Mouse (Mus musculus) thymus, adult 2 months (tissue): Measurements from ENCODE around the gene Hal.

ENCODE experiments used
- CTCF ChIP-seq: fragments of 200-500 bp; IDR thresholded peaks from 2 replicates; pipeline ENCODE4 v1.5.1; 2012; ENCODE audit warnings: mild to moderate bottlenecking, control low read depth, low read length, moderate library complexity, borderline replicate concordance; ENCODE audit not compliant: control insufficient read depth, poor library complexity, insufficient read depth; ENCODE audit errors: extremely low read depth
- POLR2A ChIP-seq: fragments of 200-500 bp; IDR thresholded peaks from 2 replicates; pipeline ENCODE4 v1.6.1; 2012; ENCODE audit warnings: mild to moderate bottlenecking, low read length, control low read depth, moderate library complexity; ENCODE audit not compliant: control insufficient read depth, poor library complexity, insufficient read depth; ENCODE audit errors: extremely low read depth

- TF ChIP-seq POLR2A = no peak
- TF ChIP-seq CTCF = no peak
Observed at GRCm38 (mm10) chr10:93519756-93520155, 31.2 kb downstream of the Hal start.
